Mouse (Mus musculus): ENCODE results near the gene Bcl2a1d.
"Not testable (repeated sequence)": the region's sequence is repeated elsewhere in the genome, so short reads cannot be mapped to it uniquely, and the experiment has no call there.

DNA sequence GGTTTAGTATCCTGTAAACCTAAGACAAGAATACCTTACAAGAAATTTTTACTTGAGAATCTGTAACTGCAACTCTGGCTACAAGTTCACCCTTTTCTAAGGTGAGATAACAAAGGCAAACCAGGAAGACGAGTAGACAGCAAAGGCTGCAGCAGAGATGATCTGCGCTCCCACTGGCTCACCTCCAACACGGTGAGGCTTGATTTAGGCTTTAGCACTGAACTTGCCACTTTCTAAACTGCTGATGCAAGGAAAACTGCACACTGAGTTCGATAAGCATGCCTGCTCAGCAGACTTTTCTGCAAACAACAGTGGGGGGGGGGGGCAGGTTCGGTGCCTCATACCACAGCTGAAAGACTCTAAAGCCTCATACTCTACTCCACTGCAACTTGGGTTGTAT is 17.2 kb downstream of the Bcl2a1d start:
- TF ChIP-seq CTCF (IDR thresholded peaks at IDR 0.05; ENCODE audit: borderline replicate concordance, extremely low read depth, insufficient read depth, insufficient read length); POLR2A (IDR thresholded peaks at IDR 0.05; ENCODE audit: borderline replicate concordance, extremely low read depth, insufficient read depth, insufficient read length, poor library complexity, severe bottlenecking): not testable (repeated sequence)

All from brain, embryonic 14.5 days (tissue).